ENCODE assay signal across 21 mouse cellular contexts in genomic region chr10:67119291-67119690, GRCm38 (mm10). TPM values are rescaled to one million over a fixed set of nuclear protein-coding genes. Genes with fewer than 3 reads are reported as not detected.
A peak's percentile ranks its signal among the peaks of the same experiment; 100 is the strongest.
DNase-seq lines count a peak whose midpoint lies in the region; ATAC-seq and TF ChIP-seq lines count a peak whose summit lies in the region.
"Had no signal": no experiment of that assay in that cellular context is flagged by ENCODE, and none has a peak within 500 bp of the region (broad histone marks: within the 10 kb centered on the region; RNA-seq: fewer than 3 reads in every experiment).

No protein-coding gene starts in this region.

- H3K4me2 ChIP-seq in lung, postnatal 0 days (replicated peaks; ENCODE audit: low read depth, low read length): no peak overlapping the region
- H3K4me2 ChIP-seq: hindbrain, embryonic 14.5 days; limb, embryonic 12.5 days had no signal

- no peaks in the 10 kb centered on the region for H3K27me3 ChIP-seq in lung, postnatal 0 days (replicated peaks; ENCODE audit: insufficient read depth, low read length)

- H3K27ac ChIP-seq in lung, postnatal 0 days (ENCODE audit: low read length): no peak overlapping the region
- H3K27ac ChIP-seq: hindbrain, embryonic 14.5 days; left cerebral cortex, adult 2 months; limb, embryonic 12.5 days had no signal

- peaks cover 12% of the 10 kb centered on the region; the same call in 1 of the 2 replicates for H3K4me1 ChIP-seq in lung, postnatal 0 days (ENCODE audit: insufficient read depth, low read depth, low read length)

- peak; percentile 87 for DNase-seq in heart, adult 11 months
- no peak for DNase-seq in heart, postnatal 4 days
- no peak for DNase-seq in lung, postnatal 0 days (ENCODE audit: low spot score)
- no peak for DNase-seq in lung, postnatal 25 days (ENCODE audit: low spot score)
- peak; percentile 53 for DNase-seq in induced T-regulatory cell, adult 2 months (ENCODE audit: low read depth)
- DNase-seq in layer of hippocampus, adult 9-11 months: no peak
- no peak for DNase-seq in gastrocnemius, postnatal 25 days
- DNase-seq: cerebellum, adult 11 months; cerebellum, postnatal 14 days; embryo, embryonic 11 days; gastrocnemius, postnatal 10 days; heart, postnatal 14 days; lung, adult 2 months; right cerebral cortex, adult 18-20 months; thymus, adult 2 months had no signal

- no peak for TF ChIP-seq EP300 in lung, postnatal 0 days (IDR thresholded peaks at IDR 0.05)

- H3K9ac ChIP-seq in lung, postnatal 0 days (replicated peaks; ENCODE audit: low read depth): no peak overlapping the region
- H3K9ac ChIP-seq: hindbrain, embryonic 14.5 days; limb, embryonic 12.5 days had no signal

- no peak overlapping the region for H3K4me3 ChIP-seq in lung, postnatal 0 days (ENCODE audit: low read depth, low read length)
- H3K4me3 ChIP-seq: erythroblast, embryonic 14.5 days; left cerebral cortex, adult 2 months; limb, embryonic 12.5 days had no signal

- no peaks in the 10 kb centered on the region for H3K36me3 ChIP-seq in lung, postnatal 0 days (ENCODE audit: insufficient read depth, low read length)
- H3K36me3 ChIP-seq: limb, embryonic 12.5 days had no signal

- ATAC-seq in lung, postnatal 0 days: peak; percentile 15; the same call in 1 of the 2 replicates
- peak; percentile 41 for ATAC-seq in megakaryocyte progenitor cell, adult 5-6 weeks (replicated peaks; ENCODE audit: poor library complexity)
- ATAC-seq: midbrain, embryonic 16.5 days had no signal

- no peaks in the 10 kb centered on the region for H3K9me3 ChIP-seq in lung, postnatal 0 days (ENCODE audit: low read length)
- H3K9me3 ChIP-seq: limb, embryonic 12.5 days had no signal

- TF ChIP-seq CTCF in lung, postnatal 0 days (IDR thresholded peaks at IDR 0.05): no peak

- 55% methylated on average over 7 of the region's 7 CpGs for WGBS in lung, postnatal 0 days

RNA-seq across cellular contexts. Expression of gene Reep3, which starts 22.5 kb away (rescaled TPM):
- 10 to 100 TPM; 42.9 to 43.7 TPM for total RNA-seq in heart, postnatal 4 days (2021)
- 38.4 and 43.8 TPM in 2 replicates for polyA plus RNA-seq in lung, postnatal 0 days (2015; fragmentation: Nextera tagmentation; extraction: Ambion mirVana)
- total RNA-seq in megakaryocyte progenitor cell, adult 5-6 weeks (2015): 25.3 and 28.7 TPM in 2 replicates
- total RNA-seq in megakaryocyte progenitor cell, adult 5-6 weeks (2017): 12.1 and 12.2 TPM in 2 replicates
- 10 to 100 TPM; 10.3 to 12.6 TPM for total RNA-seq in gastrocnemius, postnatal 25 days (2021)

RNA-seq across cellular contexts. Expression of gene Jmjd1c, which starts 23.4 kb away (rescaled TPM):
- total RNA-seq in heart, postnatal 4 days (2021): 10 to 100 TPM; 66.7 to 70.5 TPM
- 43.8 and 44.6 TPM in 2 replicates for polyA plus RNA-seq in lung, postnatal 0 days (2015; fragmentation: Nextera tagmentation; extraction: Ambion mirVana)
- 82.6 and 124 TPM in 2 replicates for total RNA-seq in megakaryocyte progenitor cell, adult 5-6 weeks (2015)
- total RNA-seq in megakaryocyte progenitor cell, adult 5-6 weeks (2017): 49.5 and 79.8 TPM in 2 replicates
- total RNA-seq in gastrocnemius, postnatal 25 days (2021): 10 to 100 TPM; 18.1 to 23.6 TPM

Comparison
In these comparisons a context has a peak if more than half of its experiments do, and no peak if none do; other contexts are left out.
1. DNase-seq: peak in heart, adult 11 months (single experiment) and induced T-regulatory cell, adult 2 months (single experiment); none in heart, postnatal 4 days (single experiment), lung, postnatal 0 days (single experiment), lung, postnatal 25 days (single experiment), layer of hippocampus, adult 9-11 months (single experiment) and gastrocnemius, postnatal 25 days (single experiment).